Mouse (Mus musculus) thymus, adult 2 months (tissue): ENCODE results near the gene Cln6.

Source experiments
- CTCF ChIP-seq: fragments of 200-500 bp; IDR thresholded peaks from 2 replicates; pipeline ENCODE4 v1.5.1; 2012; ENCODE audit warnings: mild to moderate bottlenecking, control low read depth, low read length, moderate library complexity, borderline replicate concordance; ENCODE audit not compliant: control insufficient read depth, poor library complexity, insufficient read depth; ENCODE audit errors: extremely low read depth
- POLR2A ChIP-seq: fragments of 200-500 bp; IDR thresholded peaks from 2 replicates; pipeline ENCODE4 v1.6.1; 2012; ENCODE audit warnings: mild to moderate bottlenecking, low read length, control low read depth, moderate library complexity; ENCODE audit not compliant: control insufficient read depth, poor library complexity, insufficient read depth; ENCODE audit errors: extremely low read depth

GRCm38 (mm10) chr9:62810543-62811515, 27.8 kb upstream of the Cln6 start:
- TF ChIP-seq CTCF: no peak
- no peak; the same call in 1 of the 2 replicates for TF ChIP-seq POLR2A
